Mouse (Mus musculus): Measurements from ENCODE around the gene Igf2r. TPM values are rescaled to one million over a fixed set of nuclear protein-coding genes. Genes with fewer than 3 reads are reported as not detected.

Gene Igf2r
- polyA plus RNA-seq, 1 experiment from 2014 or later: 43.7 TPM

DNA sequence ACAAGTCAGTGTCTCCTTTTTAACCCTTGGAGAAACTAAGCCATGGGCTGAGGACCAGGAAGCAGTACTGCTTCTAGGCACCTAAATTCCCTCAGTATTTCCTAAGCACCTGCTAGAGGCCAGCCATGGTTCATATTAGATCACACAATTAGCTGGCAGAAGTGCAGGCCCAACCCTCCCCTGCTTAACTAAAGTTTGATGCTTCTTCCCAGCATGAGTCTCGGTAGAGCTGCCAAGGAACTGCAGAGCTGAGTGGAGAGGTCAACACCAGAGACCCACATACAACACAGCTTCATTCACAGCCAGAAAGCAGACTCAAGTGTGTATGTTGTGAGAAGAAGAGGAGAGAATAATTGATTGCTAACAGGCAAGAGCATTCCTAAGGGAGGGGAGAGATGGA, 40.9 kb downstream of the Igf2r start:
- H3K36me3 ChIP-seq (ENCODE audit: control insufficient read depth, insufficient read depth, low read length): peaks cover 12% of the 10 kb centered on the region
- no peaks in the 10 kb centered on the region for H3K27me3 ChIP-seq (replicated peaks; ENCODE audit: control insufficient read depth, insufficient read depth, low read length)
- 71% methylated on average over 1 of the region's 1 CpGs for WGBS
- ATAC-seq (replicated peaks; ENCODE audit: low FRiP score) (no peak), DNase-seq (ENCODE audit: low spot score) (no peak)
- H3K9ac ChIP-seq (ENCODE audit: low read depth, low read length): no peak overlapping the region
- H3K27ac ChIP-seq (ENCODE audit: low read depth, low read length): no peak overlapping the region
- H3K9me3 ChIP-seq (ENCODE audit: control insufficient read depth, low read length): no peaks in the 10 kb centered on the region
- H3K4me1 ChIP-seq (replicated peaks; ENCODE audit: control insufficient read depth, insufficient read depth, low read length): peaks cover 32% of the 10 kb centered on the region
- no peak overlapping the region for H3K4me3 ChIP-seq (ENCODE audit: low read depth, low read length)
- H3K4me2 ChIP-seq: no peak overlapping the region

DNA sequence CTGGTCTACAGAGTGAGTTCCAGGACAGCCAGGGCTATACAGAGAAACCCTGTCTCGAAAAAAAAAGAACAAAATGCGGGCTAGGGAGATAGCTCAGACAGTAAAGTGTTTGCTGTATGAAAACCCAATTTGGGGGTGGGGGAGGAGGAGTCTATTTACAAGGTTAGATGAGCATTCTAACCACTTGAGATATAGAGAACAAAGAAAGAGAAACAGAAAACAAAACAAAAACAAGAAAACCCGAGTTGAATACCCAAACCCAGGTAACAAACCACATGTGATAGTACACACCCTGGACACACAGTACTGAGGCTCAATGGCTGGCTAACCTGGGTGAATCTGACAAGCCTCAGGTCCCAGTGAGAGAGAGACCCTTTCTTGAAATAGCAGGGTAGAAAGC, 41.7 kb downstream of the Igf2r start:
- Histone ChIP-seq H3K4me1 (replicated peaks; ENCODE audit: control insufficient read depth, insufficient read depth, low read length) (peaks cover 30% of the 10 kb centered on the region), H3K9me3 (ENCODE audit: control insufficient read depth, low read length) (no peaks in the 10 kb centered on the region), H3K27ac (ENCODE audit: low read depth, low read length) (no peak overlapping the region), H3K4me3 (ENCODE audit: low read depth, low read length) (no peak overlapping the region), H3K27me3 (replicated peaks; ENCODE audit: control insufficient read depth, insufficient read depth, low read length) (no peaks in the 10 kb centered on the region), H3K9ac (ENCODE audit: low read depth, low read length) (no peak overlapping the region), H3K4me2 (no peak overlapping the region), H3K36me3 (ENCODE audit: control insufficient read depth, insufficient read depth, low read length) (peaks cover 12% of the 10 kb centered on the region)
- DNase-seq (ENCODE audit: low spot score): no peak
- no peak for ATAC-seq (replicated peaks; ENCODE audit: low FRiP score)
- 74% methylated on average over 3 of the region's 3 CpGs for WGBS

DNA sequence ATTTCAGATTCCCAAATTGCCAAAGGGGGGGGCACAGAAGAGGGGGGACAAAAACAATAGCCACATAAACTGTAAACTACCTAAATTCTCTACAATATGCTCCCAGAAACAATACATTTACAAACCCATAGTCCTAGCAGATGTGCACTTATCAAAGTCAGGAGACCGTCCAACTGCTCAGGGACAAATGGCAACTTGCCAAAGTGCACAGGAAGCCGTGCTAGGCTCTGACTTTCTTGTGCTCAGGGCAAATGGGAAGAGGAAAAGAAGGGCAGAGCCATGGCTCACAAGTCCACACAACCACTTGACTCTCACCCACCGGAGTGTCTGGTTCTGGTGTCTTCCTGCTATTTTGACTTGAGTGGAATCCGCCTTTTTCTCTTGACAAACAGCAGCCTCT, 43.6 kb downstream of the Igf2r start:
- peak overlapping the region; percentile 11; the same call in 1 of the 2 replicates for H3K27ac ChIP-seq (ENCODE audit: low read depth, low read length)
- no peak overlapping the region for H3K4me2 ChIP-seq
- H3K36me3 ChIP-seq (ENCODE audit: control insufficient read depth, insufficient read depth, low read length): peaks cover 9% of the 10 kb centered on the region; the same call in 1 of the 2 replicates
- no peaks in the 10 kb centered on the region for H3K9me3 ChIP-seq (ENCODE audit: control insufficient read depth, low read length)
- no peak for ATAC-seq (replicated peaks; ENCODE audit: low FRiP score)
- WGBS: 48% methylated on average over 4 of the region's 4 CpGs
- H3K4me1 ChIP-seq (replicated peaks; ENCODE audit: control insufficient read depth, insufficient read depth, low read length): peaks cover 30% of the 10 kb centered on the region
- DNase-seq (ENCODE audit: low spot score): no peak
- no peak overlapping the region for H3K9ac ChIP-seq (ENCODE audit: low read depth, low read length)
- no peaks in the 10 kb centered on the region for H3K27me3 ChIP-seq (replicated peaks; ENCODE audit: control insufficient read depth, insufficient read depth, low read length)
- no peak overlapping the region for H3K4me3 ChIP-seq (ENCODE audit: low read depth, low read length)

DNA sequence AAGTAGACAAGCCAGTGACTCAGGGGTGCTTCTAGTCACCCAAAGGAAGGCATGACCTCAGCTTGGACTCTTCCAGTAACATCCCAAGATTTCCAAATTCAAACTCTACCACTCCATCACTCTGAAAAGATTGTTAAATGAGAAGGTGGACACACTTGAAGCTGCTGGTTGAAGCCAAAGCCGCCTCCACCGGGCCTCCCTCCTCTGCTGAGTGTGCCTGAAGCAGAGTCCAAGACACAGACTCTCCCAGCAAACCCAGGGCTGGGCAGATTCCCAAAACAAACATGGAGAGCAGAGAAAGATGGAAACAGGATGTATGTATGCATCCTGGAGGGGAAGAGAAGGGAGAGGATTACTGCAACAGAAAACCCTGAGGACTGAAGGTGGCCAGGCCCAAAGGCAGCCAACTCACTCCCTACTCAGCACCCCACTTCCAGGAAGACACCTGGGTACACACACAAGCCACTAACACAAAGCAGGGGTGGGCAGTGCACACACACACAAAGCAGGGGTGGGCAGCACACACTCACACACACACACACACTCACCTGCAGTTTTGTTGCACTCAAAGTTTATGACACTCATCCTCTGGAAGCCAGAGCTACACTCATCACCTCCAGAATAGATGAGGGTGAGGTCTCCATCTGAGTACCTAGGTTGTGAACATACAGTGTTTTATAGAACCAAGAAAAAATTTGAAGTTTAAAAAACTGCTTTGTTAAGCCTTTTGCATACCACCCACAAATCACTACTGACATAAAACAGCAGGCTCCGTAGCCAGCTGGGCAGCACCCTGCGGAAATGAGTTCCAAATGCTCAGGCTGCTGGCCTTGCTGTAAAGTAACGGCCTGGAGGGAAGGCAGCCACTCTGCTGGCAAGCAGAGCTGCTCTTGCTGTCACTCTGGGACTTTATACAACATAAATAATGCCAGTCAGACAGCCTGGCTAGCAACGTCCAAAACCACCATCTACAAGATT, 44.4 kb downstream of the Igf2r start:
- Histone ChIP-seq H3K4me1 (replicated peaks; ENCODE audit: control insufficient read depth, insufficient read depth, low read length) (peaks cover 30% of the 10 kb centered on the region), H3K27ac (ENCODE audit: low read depth, low read length) (peak overlapping the region; percentile 60), H3K4me2 (no peak overlapping the region), H3K27me3 (replicated peaks; ENCODE audit: control insufficient read depth, insufficient read depth, low read length) (no peaks in the 10 kb centered on the region), H3K4me3 (ENCODE audit: low read depth, low read length) (no peak overlapping the region), H3K9ac (ENCODE audit: low read depth, low read length) (no peak overlapping the region), H3K9me3 (ENCODE audit: control insufficient read depth, low read length) (no peaks in the 10 kb centered on the region), H3K36me3 (ENCODE audit: control insufficient read depth, insufficient read depth, low read length) (peaks cover 9% of the 10 kb centered on the region; the same call in 1 of the 2 replicates)
- ATAC-seq (replicated peaks; ENCODE audit: low FRiP score) (no peak), DNase-seq (ENCODE audit: low spot score) (no peak)
- 65% methylated on average over 6 of the region's 6 CpGs for WGBS

GRCm38 (mm10) chr17:12723986-12724766, 45.3 kb downstream of the Igf2r start:
- WGBS: 38% methylated on average over 5 of the region's 5 CpGs
- no peak for DNase-seq (ENCODE audit: low spot score)
- peak; percentile 95 for ATAC-seq (replicated peaks; ENCODE audit: low FRiP score)
- Histone ChIP-seq H3K4me3 (ENCODE audit: low read depth, low read length) (no peak overlapping the region), H3K9me3 (ENCODE audit: control insufficient read depth, low read length) (no peaks in the 10 kb centered on the region), H3K4me1 (replicated peaks; ENCODE audit: control insufficient read depth, insufficient read depth, low read length) (peaks cover 30% of the 10 kb centered on the region), H3K27ac (ENCODE audit: low read depth, low read length) (peak overlapping the region; percentile 60), H3K27me3 (replicated peaks; ENCODE audit: control insufficient read depth, insufficient read depth, low read length) (no peaks in the 10 kb centered on the region), H3K36me3 (ENCODE audit: control insufficient read depth, insufficient read depth, low read length) (peaks cover 13% of the 10 kb centered on the region), H3K9ac (ENCODE audit: low read depth, low read length) (no peak overlapping the region), H3K4me2 (peak overlapping the region; percentile 27; the same call in 1 of the 2 replicates)

DNA sequence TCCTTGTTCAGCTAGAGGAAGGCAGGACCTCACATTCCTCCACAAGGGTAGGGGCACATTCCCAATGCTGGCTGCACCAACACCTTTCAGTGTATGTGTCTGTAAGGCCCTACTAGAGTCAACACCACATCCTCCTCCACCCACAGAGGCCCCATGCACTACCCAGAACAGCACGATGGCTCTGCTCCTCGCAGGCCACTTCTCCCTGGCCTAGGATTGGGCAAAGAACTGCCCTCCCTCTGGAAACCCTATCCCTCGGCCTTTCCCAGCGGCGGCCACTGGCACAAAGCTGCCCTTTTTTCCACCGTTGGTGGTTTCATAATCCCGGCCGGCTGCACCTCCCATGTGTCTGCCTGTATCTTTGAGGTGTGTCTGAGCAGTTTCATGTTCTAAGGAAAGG, 46.8 kb downstream of the Igf2r start:
- WGBS: 69% methylated on average over 8 of the region's 8 CpGs
- Histone ChIP-seq H3K36me3 (ENCODE audit: control insufficient read depth, insufficient read depth, low read length) (peaks cover 13% of the 10 kb centered on the region), H3K4me3 (ENCODE audit: low read depth, low read length) (no peak overlapping the region), H3K27me3 (replicated peaks; ENCODE audit: control insufficient read depth, insufficient read depth, low read length) (no peaks in the 10 kb centered on the region), H3K4me2 (no peak overlapping the region), H3K9ac (ENCODE audit: low read depth, low read length) (no peak overlapping the region), H3K4me1 (replicated peaks; ENCODE audit: control insufficient read depth, insufficient read depth, low read length) (peaks cover 30% of the 10 kb centered on the region), H3K27ac (ENCODE audit: low read depth, low read length) (no peak overlapping the region), H3K9me3 (ENCODE audit: control insufficient read depth, low read length) (no peaks in the 10 kb centered on the region)
- ATAC-seq (replicated peaks; ENCODE audit: low FRiP score) (no peak), DNase-seq (ENCODE audit: low spot score) (no peak)

GRCm38 (mm10) chr17:12721118-12721886, 48.2 kb downstream of the Igf2r start:
- no peak overlapping the region for H3K9ac ChIP-seq (ENCODE audit: low read depth, low read length)
- peaks cover 31% of the 10 kb centered on the region for H3K4me1 ChIP-seq (replicated peaks; ENCODE audit: control insufficient read depth, insufficient read depth, low read length)
- 76% methylated on average over 5 of the region's 5 CpGs for WGBS
- 0 out of 2 replicates have a peak overlapping the region, but pooled peaks have one; percentile 13 for H3K27ac ChIP-seq (ENCODE audit: low read depth, low read length)
- peaks cover 20% of the 10 kb centered on the region for H3K36me3 ChIP-seq (ENCODE audit: control insufficient read depth, insufficient read depth, low read length)
- no peaks in the 10 kb centered on the region for H3K9me3 ChIP-seq (ENCODE audit: control insufficient read depth, low read length)
- no peak overlapping the region for H3K4me2 ChIP-seq
- H3K4me3 ChIP-seq (ENCODE audit: low read depth, low read length): no peak overlapping the region
- ATAC-seq (replicated peaks; ENCODE audit: low FRiP score): no peak
- no peak for DNase-seq (ENCODE audit: low spot score)
- H3K27me3 ChIP-seq (replicated peaks; ENCODE audit: control insufficient read depth, insufficient read depth, low read length): no peaks in the 10 kb centered on the region

GRCm38 (mm10) chr17:12718251-12718650, 51.2 kb downstream of the Igf2r start:
- Histone ChIP-seq H3K27me3 (replicated peaks; ENCODE audit: control insufficient read depth, insufficient read depth, low read length) (no peaks in the 10 kb centered on the region), H3K4me1 (replicated peaks; ENCODE audit: control insufficient read depth, insufficient read depth, low read length) (peaks cover 4% of the 10 kb centered on the region; the same call in 1 of the 2 replicates), H3K4me2 (no peak overlapping the region), H3K36me3 (ENCODE audit: control insufficient read depth, insufficient read depth, low read length) (peaks cover 19% of the 10 kb centered on the region), H3K27ac (ENCODE audit: low read depth, low read length) (no peak overlapping the region), H3K9me3 (ENCODE audit: control insufficient read depth, low read length) (no peaks in the 10 kb centered on the region), H3K4me3 (ENCODE audit: low read depth, low read length) (no peak overlapping the region), H3K9ac (ENCODE audit: low read depth, low read length) (no peak overlapping the region)
- whole genome bisulfite sequencing: 73% methylated on average over 7 of the region's 7 CpGs
- no peak for ATAC-seq (replicated peaks; ENCODE audit: low FRiP score)
- no peak for DNase-seq (ENCODE audit: low spot score)
